ENCODE assay signal across 23 mouse cellular contexts in the genomic region with DNA sequence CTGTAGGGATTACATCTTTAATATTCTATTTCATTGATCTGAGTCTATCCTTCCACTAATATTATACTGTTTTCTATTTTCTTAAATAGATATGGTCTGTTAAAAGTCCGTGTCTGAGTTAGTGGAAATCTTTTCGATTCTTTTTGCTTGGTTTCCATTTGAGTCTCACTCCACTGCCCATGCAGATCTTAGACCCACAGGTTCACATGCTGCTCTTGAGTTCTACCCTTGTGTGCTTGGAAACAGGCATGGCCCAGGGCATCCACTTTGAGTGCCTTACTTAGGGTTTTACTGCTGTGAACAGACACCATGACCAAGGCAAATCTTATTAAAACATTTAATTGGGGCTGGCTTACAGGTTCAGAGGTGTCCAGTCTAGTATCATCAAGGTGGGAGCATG.
"Had no signal": no experiment of that assay in that cellular context is flagged by ENCODE, and none has a peak within 500 bp of the region (broad histone marks: within the 10 kb centered on the region; RNA-seq: fewer than 3 reads in every experiment).

No protein-coding gene starts in this region.

- DNase-seq: gastrocnemius, adult 2 months; gastrocnemius, postnatal 10 days; gastrocnemius, postnatal 25 days; kidney, adult 18-20 months; kidney, adult 8-10 months; kidney, postnatal 10 days; kidney, postnatal 25 days; kidney, postnatal 4 days; liver had no signal

- H3K4me2 ChIP-seq: heart, embryonic 11.5 days; heart, embryonic 13.5 days; heart, embryonic 15.5 days; hindbrain, embryonic 12.5 days; hindbrain, embryonic 14.5 days; intestine, embryonic 15.5 days; limb, embryonic 12.5 days; liver, embryonic 12.5 days had no signal

- H3K9me3 ChIP-seq: heart, embryonic 13.5 days; heart, embryonic 15.5 days; hindbrain, embryonic 10.5 days; hindbrain, embryonic 12.5 days; intestine, embryonic 15.5 days; limb, embryonic 10.5 days; limb, embryonic 12.5 days; liver, embryonic 12.5 days had no signal

- H3K36me3 ChIP-seq: heart, embryonic 13.5 days; heart, embryonic 15.5 days; hindbrain, embryonic 10.5 days; hindbrain, embryonic 12.5 days; intestine, embryonic 15.5 days; limb, embryonic 10.5 days; limb, embryonic 12.5 days; liver, embryonic 12.5 days had no signal

- H3K4me3 ChIP-seq: gastrocnemius, adult 2 months; heart, adult 2 months; heart, embryonic 13.5 days; heart, embryonic 15.5 days; hindbrain, embryonic 10.5 days; hindbrain, embryonic 12.5 days; intestine, embryonic 15.5 days; left cerebral cortex, adult 2 months; limb, embryonic 10.5 days; limb, embryonic 12.5 days; liver, embryonic 12.5 days had no signal

- H3K9ac ChIP-seq: heart, embryonic 13.5 days; heart, embryonic 15.5 days; hindbrain, embryonic 12.5 days; hindbrain, embryonic 14.5 days; intestine, embryonic 15.5 days; limb, embryonic 12.5 days; liver, embryonic 12.5 days had no signal

- H3K27me3 ChIP-seq: heart, embryonic 13.5 days; heart, embryonic 15.5 days; hindbrain, embryonic 12.5 days; intestine, embryonic 15.5 days; limb, embryonic 12.5 days; liver, embryonic 12.5 days had no signal

- H3K27ac ChIP-seq: gastrocnemius, adult 2 months; heart, adult 2 months; heart, embryonic 15.5 days; hindbrain, embryonic 10.5 days; hindbrain, embryonic 12.5 days; hindbrain, embryonic 14.5 days; intestine, embryonic 15.5 days; left cerebral cortex, adult 2 months; limb, embryonic 10.5 days; limb, embryonic 12.5 days; liver, embryonic 12.5 days had no signal

- H3K4me1 ChIP-seq: heart, embryonic 15.5 days; hindbrain, embryonic 10.5 days; hindbrain, embryonic 12.5 days; intestine, embryonic 15.5 days; limb, embryonic 10.5 days; limb, embryonic 12.5 days; liver, embryonic 12.5 days had no signal

- ATAC-seq: hindbrain, embryonic 16.5 days; intestine, embryonic 15.5 days; intestine, postnatal 0 days had no signal
